Mouse (Mus musculus) lung, postnatal 0 days (tissue): ENCODE measurements at regions not wholly inside any gene's neighbourhood (a gene's known extent, or its start where the extent isn't known, plus 50 kb on each side); places are given as distances from the start of the nearest gene placed in this dataset.

Experiments
- CTCF ChIP-seq: IDR thresholded peaks from 2 replicates; pipeline ENCODE4 v1.5.1; 2016; ENCODE audit warnings: antibody characterized with exemption, mild to moderate bottlenecking
- EP300 ChIP-seq: IDR thresholded peaks from 2 replicates; pipeline ENCODE4 v1.6.1; 2016; ENCODE audit warnings: antibody characterized with exemption, mild to moderate bottlenecking, control low read depth

GRCm38 (mm10) chr1:193517293-193517692 lies 147.2 kb upstream of the Camk1g start:
- TF ChIP-seq CTCF, result no peak
- no peak for TF ChIP-seq EP300
